Mouse (Mus musculus): ENCODE data around the gene Trak1. TPM values are rescaled to one million over a fixed set of nuclear protein-coding genes. Genes with fewer than 3 reads are reported as not detected.

Gene Trak1
- polyA plus RNA-seq, 1 experiment from 2014 or later: 60.7 TPM

DNA sequence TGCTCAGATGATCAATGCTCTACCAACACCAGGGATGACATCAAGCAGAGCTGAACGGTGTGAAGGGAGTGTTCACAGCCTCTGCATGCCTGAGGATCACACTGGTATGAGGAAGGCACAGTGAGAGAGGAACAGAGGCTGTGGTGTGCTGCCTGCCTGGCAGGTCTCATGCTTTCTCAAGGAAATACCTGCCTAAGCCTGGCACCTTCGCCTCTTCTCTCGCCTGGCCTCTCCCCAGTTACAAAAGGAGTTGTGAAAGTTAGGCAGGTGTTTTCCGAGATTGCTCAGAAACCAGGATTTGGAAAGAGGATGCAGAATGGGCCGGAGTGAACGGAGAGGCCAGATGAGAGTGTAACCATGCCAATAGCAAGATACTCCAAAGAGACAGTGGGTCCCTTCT, 123.5 kb downstream of the Trak1 start:
- no peak overlapping the region for H3K27ac ChIP-seq
- no peaks in the 10 kb centered on the region for H3K9me3 ChIP-seq
- H3K36me3 ChIP-seq (replicated peaks): no peaks in the 10 kb centered on the region
- H3K4me2 ChIP-seq: no peak overlapping the region
- WGBS: 96% methylated on average over 6 of the region's 6 CpGs
- H3K4me3 ChIP-seq: no peak overlapping the region
- no peak for ATAC-seq (replicated peaks)
- no peak overlapping the region for H3K9ac ChIP-seq
- no peaks in the 10 kb centered on the region for H3K27me3 ChIP-seq (replicated peaks)
- H3K4me1 ChIP-seq: peaks cover 3% of the 10 kb centered on the region; the same call in 1 of the 2 replicates

DNA sequence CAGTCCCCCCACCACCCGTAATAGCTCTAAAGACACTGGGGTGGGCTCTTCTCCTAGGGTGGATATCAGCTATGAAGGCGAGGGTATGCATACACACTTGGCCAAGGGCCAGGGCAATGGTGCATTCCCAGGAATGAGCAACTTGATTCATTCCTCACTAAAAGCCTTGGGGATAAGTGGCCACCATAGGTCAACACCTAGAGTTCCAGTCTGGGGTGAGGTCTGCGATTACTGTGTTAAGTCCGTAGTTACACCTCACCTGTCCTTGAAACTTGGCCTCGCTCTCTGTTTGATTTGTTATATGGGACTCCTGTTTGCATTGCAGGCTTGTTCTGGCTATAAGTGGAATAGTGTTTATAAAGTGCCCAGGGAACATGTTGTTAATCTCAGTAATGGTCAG, 125.1 kb downstream of the Trak1 start:
- Histone ChIP-seq H3K9me3 (no peaks in the 10 kb centered on the region), H3K4me3 (no peak overlapping the region), H3K4me2 (no peak overlapping the region), H3K9ac (no peak overlapping the region), H3K27ac (no peak overlapping the region), H3K36me3 (replicated peaks) (no peaks in the 10 kb centered on the region), H3K27me3 (replicated peaks) (no peaks in the 10 kb centered on the region), H3K4me1 (peaks cover 3% of the 10 kb centered on the region; the same call in 1 of the 2 replicates)
- no peak for ATAC-seq (replicated peaks)
- 90% methylated on average over 5 of the region's 5 CpGs for WGBS

DNA sequence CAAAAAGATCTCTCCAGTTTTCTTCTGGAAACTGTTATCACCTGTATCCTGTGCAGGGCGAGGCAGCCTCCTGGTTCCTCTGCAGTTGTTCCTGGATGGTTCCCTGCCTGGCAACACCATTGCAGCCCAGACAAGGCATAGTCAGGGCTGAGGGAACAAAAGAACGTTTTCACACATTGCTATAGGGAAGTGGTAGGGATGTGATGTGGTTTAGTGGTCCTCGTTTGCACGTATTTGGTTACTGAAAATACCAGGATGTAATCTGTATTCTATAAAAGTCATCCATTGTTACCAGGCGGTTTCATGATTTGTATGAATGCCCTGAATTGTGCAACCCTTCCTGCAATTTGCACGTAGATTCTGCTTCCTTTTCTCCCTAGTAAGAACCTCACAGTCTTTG, 126.3 kb downstream of the Trak1 start:
- Histone ChIP-seq H3K4me2 (no peak overlapping the region), H3K9me3 (no peaks in the 10 kb centered on the region), H3K4me3 (no peak overlapping the region), H3K4me1 (peaks cover 3% of the 10 kb centered on the region; the same call in 1 of the 2 replicates), H3K9ac (no peak overlapping the region), H3K36me3 (replicated peaks) (no peaks in the 10 kb centered on the region), H3K27ac (no peak overlapping the region), H3K27me3 (replicated peaks) (no peaks in the 10 kb centered on the region)
- WGBS: 82% methylated on average over 6 of the region's 6 CpGs
- no peak for ATAC-seq (replicated peaks)

DNA sequence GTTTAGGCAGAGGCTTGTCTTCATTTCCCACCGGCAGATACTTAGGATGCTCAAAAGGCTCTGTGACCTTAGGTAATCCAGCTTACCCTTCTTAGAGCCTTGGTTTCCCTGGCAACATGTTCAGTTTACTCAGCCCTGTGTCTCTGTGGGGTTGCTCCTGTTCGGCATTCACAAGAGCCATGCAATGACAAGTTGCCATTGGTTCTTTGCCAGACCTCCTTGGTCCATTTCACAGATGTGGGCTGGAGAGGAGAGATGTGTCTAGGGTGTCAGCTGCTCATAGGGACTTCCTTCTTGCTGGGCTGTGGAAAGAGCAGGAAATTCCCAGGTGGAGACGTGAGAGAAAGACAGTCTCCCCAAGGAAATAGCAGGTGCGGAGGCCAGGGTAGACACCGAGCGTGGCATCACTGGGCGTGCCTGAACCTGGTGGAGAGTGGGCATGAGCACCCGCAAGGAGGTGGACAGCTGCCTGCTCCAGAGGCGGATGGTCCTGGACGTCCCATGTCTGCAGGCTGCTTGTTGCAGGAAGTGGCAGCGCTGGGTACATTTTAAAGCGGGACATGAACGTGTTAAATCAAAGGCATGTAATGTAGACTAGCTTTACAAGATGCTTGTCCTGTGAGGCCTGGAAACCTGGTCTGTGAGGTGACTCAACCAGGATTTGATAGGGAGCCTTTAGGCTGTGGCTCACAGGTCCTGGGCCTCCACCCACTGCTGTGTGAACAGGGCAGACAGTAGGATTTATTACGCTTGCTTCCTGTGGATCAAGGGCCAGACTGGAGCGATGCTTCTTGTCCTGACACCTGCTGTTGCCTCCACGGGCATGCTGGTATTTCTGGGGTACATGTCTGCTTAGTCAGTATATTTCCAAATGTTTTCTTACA, 127.2 kb downstream of the Trak1 start:
- no peak overlapping the region for H3K4me3 ChIP-seq
- H3K27me3 ChIP-seq (replicated peaks): no peaks in the 10 kb centered on the region
- H3K9ac ChIP-seq: no peak overlapping the region
- ATAC-seq (replicated peaks): no peak
- no peak overlapping the region for H3K27ac ChIP-seq
- no peaks in the 10 kb centered on the region for H3K36me3 ChIP-seq (replicated peaks)
- 76% methylated on average over 16 of the region's 16 CpGs for WGBS
- no peaks in the 10 kb centered on the region for H3K9me3 ChIP-seq
- no peak overlapping the region for H3K4me2 ChIP-seq
- peaks cover 4% of the 10 kb centered on the region for H3K4me1 ChIP-seq

DNA sequence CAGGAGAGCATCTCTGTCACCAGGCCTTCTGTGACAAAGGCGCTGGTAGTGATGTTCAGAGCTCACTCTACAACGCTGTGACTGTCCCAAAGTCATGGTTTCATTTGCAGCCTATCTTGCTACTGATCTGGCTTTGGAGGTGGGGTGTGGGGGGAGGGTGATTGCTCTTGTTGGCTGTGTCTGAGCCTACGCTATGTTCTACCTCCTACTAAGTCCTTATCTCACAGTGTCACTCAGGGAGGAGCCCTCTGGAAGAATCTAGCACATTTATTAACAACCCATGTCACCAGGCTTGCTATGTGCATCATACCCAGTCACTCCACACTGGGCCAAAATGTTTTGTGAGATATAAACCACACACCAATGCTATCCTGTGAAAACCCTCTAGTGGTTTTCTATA, 129.1 kb downstream of the Trak1 start:
- Histone ChIP-seq H3K27me3 (replicated peaks) (no peaks in the 10 kb centered on the region), H3K9me3 (no peaks in the 10 kb centered on the region), H3K4me2 (no peak overlapping the region), H3K4me1 (peaks cover 13% of the 10 kb centered on the region), H3K36me3 (replicated peaks) (no peaks in the 10 kb centered on the region), H3K9ac (no peak overlapping the region), H3K4me3 (no peak overlapping the region), H3K27ac (no peak overlapping the region)
- no peak for ATAC-seq (replicated peaks)
- WGBS: 88% methylated on average over 3 of the region's 3 CpGs

DNA sequence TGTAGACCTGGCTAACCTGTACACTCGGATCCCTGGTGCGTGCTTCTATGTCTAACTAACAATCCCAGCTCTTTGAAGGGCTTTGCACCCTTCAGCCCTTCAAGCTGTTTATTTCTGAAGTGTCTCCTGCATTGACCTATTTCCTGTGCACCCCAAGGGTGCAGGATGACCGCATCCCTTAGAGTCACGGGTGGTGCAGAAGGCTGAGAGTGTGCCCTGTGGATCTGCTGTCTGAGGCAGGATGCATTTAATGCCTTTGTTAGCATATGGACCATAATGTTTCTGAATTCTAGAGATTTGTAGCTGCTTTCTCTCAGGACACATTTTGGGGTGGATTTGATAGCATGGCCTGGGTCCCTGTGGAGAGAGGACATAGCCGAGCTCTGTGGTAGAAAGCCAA, 129.6 kb downstream of the Trak1 start:
- 89% methylated on average over 5 of the region's 5 CpGs for WGBS
- Histone ChIP-seq H3K4me3 (no peak overlapping the region), H3K9ac (no peak overlapping the region), H3K27me3 (replicated peaks) (no peaks in the 10 kb centered on the region), H3K4me2 (no peak overlapping the region), H3K9me3 (no peaks in the 10 kb centered on the region), H3K27ac (no peak overlapping the region), H3K36me3 (replicated peaks) (no peaks in the 10 kb centered on the region), H3K4me1 (peaks cover 13% of the 10 kb centered on the region)
- ATAC-seq (replicated peaks): no peak

DNA sequence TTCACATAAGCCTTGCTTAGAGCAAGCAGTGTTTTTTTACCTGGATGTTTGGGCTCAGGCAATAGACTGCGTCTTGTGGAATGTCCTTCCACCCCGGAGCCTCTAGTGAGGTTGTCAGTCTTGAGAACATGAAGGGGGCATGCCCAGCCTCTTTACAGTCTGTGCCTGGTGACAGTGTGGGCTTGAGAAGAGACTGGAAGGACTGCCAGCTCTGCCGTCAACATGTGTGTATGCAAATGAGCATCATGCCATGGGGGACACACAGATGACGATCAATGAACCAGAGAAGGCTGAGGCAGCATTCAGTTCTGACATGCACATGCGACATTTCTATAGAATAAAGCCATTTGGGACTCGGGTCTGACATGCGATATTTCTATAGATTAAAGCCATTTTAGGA, 132.3 kb downstream of the Trak1 start:
- Histone ChIP-seq H3K36me3 (replicated peaks) (0 out of 2 replicates have a peak, but pooled peaks cover 3% of the 10 kb centered on the region), H3K27me3 (replicated peaks) (no peaks in the 10 kb centered on the region), H3K4me3 (no peak overlapping the region), H3K4me2 (no peak overlapping the region), H3K9me3 (no peaks in the 10 kb centered on the region), H3K4me1 (peaks cover 13% of the 10 kb centered on the region), H3K9ac (no peak overlapping the region), H3K27ac (no peak overlapping the region)
- 63% methylated on average over 7 of the region's 7 CpGs for WGBS
- no peak for ATAC-seq (replicated peaks)

DNA sequence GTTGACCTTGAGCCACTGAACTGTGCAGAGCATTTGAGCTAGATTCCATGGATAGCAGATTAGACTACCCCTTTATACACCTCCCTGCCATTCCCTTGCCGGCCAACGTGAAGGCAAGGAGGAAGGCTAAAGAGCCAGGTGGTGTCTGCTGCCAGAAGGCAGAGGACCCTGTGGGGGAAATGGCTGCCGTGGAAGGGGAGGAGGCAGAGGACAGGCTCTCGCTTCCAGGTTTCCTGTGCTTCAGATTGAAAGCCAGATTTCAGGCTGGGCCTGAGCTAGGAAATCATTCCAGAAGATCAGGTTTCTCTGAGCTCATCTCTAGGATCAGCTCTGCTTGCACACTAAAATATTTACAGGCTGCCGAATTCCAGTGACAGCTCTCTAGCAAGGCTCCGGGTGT, 133.1 kb downstream of the Trak1 start:
- WGBS: 65% methylated on average over 6 of the region's 6 CpGs
- Histone ChIP-seq H3K4me1 (peaks cover 10% of the 10 kb centered on the region), H3K4me3 (no peak overlapping the region), H3K27ac (no peak overlapping the region), H3K4me2 (no peak overlapping the region), H3K9ac (no peak overlapping the region), H3K9me3 (no peaks in the 10 kb centered on the region), H3K36me3 (replicated peaks) (0 out of 2 replicates have a peak, but pooled peaks cover 3% of the 10 kb centered on the region), H3K27me3 (replicated peaks) (no peaks in the 10 kb centered on the region)
- no peak for ATAC-seq (replicated peaks)

DNA sequence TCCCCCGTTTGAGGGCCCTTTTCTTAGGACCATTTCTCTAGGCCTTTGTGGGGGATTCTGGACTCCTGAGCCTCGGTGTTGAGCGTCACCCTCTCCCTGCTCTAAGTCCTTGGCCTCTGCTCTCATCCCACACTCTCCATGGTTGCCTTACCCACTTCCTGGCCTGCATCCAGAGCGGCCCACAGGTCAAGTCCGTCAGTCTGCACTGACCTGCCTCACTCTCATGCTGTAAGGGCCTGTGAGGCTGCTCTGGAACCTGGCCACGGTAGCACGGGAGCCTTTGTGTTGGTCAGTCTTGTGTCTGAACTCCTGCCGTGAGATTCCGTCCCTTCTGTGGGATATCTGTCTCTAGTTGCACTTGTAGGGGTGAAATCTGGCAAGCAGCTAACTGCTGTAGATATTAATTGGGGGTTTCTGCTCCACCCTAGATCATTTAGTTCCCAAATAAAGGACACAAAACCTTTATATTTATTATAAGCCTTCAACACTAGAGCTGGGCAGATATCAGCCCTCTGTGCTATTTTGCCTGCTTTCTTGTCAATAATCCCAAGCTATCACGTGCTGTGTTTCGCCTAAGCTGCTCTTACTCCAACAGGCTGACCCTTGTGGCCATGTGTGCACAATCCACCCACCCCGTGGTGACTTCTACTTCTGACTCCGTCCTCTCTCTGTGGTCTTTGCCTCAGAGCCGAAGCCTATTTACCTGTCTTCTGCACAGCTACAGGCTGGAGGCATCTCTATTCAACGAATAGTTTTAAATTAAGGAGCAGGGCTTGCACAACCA, 136.6 kb downstream of the Trak1 start:
- H3K9me3 ChIP-seq: no peaks in the 10 kb centered on the region
- no peak overlapping the region for H3K4me2 ChIP-seq
- peaks cover 10% of the 10 kb centered on the region for H3K4me1 ChIP-seq
- no peak for ATAC-seq (replicated peaks)
- 80% methylated on average over 15 of the region's 15 CpGs for WGBS
- no peaks in the 10 kb centered on the region for H3K27me3 ChIP-seq (replicated peaks)
- H3K36me3 ChIP-seq (replicated peaks): 0 out of 2 replicates have a peak, but pooled peaks cover 3% of the 10 kb centered on the region
- H3K9ac ChIP-seq: no peak overlapping the region
- H3K27ac ChIP-seq: no peak overlapping the region
- no peak overlapping the region for H3K4me3 ChIP-seq

DNA sequence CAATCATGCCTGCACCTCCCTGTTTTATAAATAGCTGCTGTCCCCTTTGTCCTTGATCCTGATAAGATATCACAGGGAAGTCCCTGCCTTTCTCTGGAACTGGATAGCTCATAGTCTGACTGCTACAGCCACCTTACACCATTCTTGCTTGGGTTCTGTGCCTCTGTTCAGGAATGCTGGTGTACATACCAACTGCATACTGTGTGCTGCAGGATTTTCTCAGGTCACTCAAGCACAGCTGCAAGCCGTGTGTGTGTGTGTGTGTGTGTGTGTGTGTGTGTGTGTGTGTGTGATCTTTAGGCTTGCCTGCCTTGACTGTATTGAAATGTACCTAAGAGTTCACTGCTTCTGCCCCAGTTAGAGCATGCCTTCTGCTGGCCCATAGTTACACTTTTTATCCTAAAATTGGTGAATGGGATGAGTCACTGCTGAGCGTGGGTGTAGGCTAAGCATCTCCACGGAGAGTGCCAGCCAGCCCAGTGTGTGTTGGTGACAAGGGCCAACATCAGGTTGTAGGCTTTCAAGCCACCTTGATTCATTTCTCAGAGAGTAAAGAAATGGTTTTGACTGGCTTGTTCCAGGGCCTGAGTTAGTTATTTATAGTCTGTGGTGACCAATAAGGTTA, 138.1 kb downstream of the Trak1 start:
- H3K4me1 ChIP-seq: no peaks in the 10 kb centered on the region
- WGBS: 77% methylated on average over 3 of the region's 3 CpGs
- no peak for ATAC-seq (replicated peaks)
- H3K27ac ChIP-seq: no peak overlapping the region
- no peak overlapping the region for H3K4me3 ChIP-seq
- H3K9me3 ChIP-seq: no peaks in the 10 kb centered on the region
- 0 out of 2 replicates have a peak, but pooled peaks cover 3% of the 10 kb centered on the region for H3K36me3 ChIP-seq (replicated peaks)
- H3K4me2 ChIP-seq: no peak overlapping the region
- no peak overlapping the region for H3K9ac ChIP-seq
- no peaks in the 10 kb centered on the region for H3K27me3 ChIP-seq (replicated peaks)

DNA sequence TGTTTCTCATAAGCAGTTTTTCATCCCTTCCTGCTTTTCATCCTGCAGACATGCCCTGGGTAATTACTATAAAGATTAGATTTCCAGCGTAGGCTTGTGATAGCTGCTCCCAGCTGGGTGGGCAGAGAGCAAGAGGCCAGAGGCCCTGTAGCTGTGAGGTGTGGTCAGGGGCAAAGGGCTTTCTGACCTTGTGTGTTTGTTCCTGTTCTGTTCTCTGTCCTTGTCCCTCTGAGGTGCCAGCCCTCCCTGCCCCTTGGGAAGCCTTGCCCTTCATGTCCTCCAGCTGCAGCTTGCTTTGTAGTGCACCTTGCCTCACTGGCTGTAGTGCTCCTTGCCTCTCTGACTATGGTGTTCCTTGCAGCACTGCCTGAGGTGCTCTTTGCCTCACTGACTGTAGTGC, 139.2 kb downstream of the Trak1 start:
- Histone ChIP-seq H3K4me2 (no peak overlapping the region), H3K27me3 (replicated peaks) (no peaks in the 10 kb centered on the region), H3K4me3 (no peak overlapping the region), H3K9ac (no peak overlapping the region), H3K4me1 (no peaks in the 10 kb centered on the region), H3K36me3 (replicated peaks) (0 out of 2 replicates have a peak, but pooled peaks cover 3% of the 10 kb centered on the region), H3K27ac (no peak overlapping the region), H3K9me3 (no peaks in the 10 kb centered on the region)
- WGBS: 65% methylated on average over 1 of the region's 1 CpGs
- ATAC-seq (replicated peaks): no peak

DNA sequence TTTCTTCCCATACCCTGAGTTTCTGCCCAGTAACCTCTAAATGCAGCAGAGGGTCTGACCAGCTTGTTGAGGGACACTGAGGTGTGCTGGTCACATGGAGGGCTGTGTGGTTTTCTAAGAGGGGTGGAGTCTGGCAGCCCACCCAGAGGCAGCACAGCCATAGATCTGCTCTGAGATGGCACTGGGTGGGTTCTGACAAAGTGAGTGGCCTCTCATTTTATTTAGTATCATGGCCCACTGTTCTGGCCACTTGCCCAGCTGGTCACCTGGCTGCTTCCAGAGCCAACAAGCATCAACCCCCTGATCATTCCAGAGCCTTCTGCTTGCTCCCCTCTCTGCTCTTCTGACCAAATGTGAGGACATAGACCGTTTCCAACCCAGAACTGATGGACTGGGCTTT, 144.8 kb downstream of the Trak1 start:
- ATAC-seq (replicated peaks): no peak
- no peaks in the 10 kb centered on the region for H3K9me3 ChIP-seq
- no peak overlapping the region for H3K4me2 ChIP-seq
- WGBS: 91% methylated on average over 1 of the region's 1 CpGs
- no peaks in the 10 kb centered on the region for H3K27me3 ChIP-seq (replicated peaks)
- peaks cover 14% of the 10 kb centered on the region; the same call in 1 of the 2 replicates for H3K36me3 ChIP-seq (replicated peaks)
- H3K4me3 ChIP-seq: no peak overlapping the region
- H3K27ac ChIP-seq: no peak overlapping the region
- no peaks in the 10 kb centered on the region for H3K4me1 ChIP-seq
- no peak overlapping the region for H3K9ac ChIP-seq

All from midbrain, embryonic 15.5 days (tissue).